Mouse (Mus musculus) spleen, postnatal 36 days (tissue): ENCODE measurements around the gene Frem1.

Source experiments
- DNase-seq, 2 experiments: peaks; one replicate each; pipeline ENCODE4 v3.0.0; 2022; ENCODE audit warnings: low spot score in 2 of 2, mixed read lengths in 1 of 2

Gene Frem1

DNA sequence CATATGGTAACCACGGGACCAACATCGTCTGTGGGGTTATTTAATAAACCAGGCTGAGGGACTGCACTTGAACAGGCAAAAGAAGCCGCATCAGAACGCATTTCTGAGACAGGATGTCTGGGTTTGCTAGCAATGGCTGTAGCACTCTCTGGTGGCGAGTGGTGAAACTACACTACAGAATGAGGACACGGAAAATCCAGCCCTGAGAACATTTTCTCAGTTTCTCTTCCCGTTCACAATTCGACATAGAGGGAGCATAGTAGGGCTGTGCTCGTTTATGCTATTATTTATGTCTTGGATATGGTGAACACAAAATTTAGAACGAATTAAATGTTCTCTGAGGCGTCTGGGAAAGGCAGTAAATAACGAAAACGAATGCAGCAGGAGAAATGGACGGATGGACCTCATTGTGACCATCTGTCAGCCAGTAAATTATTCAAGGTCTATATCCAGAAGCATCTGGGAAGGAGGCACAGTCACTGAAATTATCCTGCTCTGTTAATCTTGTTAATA lies 118.4 kb downstream of the Frem1 start:
- no peak for DNase-seq

DNA sequence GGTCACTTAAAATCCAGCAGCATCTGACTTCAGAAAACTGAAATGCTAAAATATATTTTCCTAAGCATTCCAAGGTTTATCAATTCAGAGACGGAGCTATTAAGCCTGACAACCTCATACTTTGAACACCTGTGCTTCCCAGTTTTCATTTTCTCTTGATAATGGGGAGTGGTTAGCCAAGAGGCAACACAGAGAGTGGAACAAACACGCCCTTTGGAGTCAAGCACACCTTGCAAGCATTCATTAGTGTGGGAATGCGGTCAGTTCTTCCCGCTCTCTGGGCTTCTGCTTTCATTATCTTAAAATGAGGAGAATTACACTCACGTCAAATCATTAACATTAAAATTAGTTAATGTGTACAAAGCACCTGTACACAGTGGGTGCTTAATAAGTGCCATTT lies 122.1 kb downstream of the Frem1 start:
- DNase-seq, result no peak

DNA sequence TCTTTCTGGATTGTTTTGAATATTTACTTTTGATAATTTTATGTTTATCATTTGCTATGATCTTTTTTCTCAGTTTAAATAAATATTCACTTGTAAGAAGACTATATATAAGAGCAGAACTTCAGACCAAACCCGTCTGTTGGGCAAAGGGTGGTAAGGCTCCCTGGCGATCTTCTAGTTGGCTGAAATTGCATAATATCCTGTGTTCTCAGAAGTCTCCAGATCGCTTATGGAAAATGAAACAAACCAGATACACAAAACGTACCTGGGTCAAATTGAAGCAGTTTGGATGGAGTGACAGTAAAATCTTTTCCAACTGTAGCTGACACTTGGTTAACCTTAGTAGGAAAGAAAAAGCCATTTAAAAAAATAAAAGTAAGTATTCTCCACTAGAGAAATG lies 130.2 kb downstream of the Frem1 start:
- DNase-seq, result no peak

DNA sequence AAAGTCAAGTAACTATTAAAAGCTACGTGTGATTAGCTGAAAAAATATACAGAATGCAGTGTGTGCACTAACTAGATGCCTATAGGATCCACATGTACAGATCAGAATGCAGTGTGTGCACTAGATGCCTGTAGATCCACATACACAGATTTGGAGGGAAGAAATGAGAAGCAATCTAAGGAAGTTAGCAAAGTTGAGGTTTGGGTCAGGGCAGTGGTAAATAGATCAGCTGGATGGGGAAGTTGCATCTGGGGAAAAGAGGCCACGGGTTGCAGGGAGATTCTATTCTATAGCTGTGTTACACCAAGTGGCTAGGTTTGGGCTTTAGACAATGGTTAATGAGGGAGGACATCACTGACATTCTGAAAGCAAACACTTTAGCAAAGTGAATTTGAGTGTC lies 133.5 kb downstream of the Frem1 start:
- no peak for DNase-seq

DNA sequence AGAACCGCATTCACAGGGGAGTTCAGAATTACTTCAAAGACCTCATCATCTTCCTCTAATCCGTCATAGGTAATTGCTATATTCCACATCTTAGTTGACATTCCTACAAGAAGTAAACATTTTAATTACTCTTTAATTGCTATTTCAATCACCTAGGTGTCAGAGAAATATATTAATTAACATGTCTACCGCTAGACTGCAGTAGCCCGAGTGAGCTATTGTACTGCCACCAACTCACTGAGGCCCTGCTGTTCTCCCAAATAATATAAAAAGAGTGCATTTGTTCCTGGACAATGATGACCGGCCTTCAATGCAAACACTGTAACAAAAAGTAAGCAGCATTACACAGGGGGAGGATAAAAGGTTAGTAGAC lies 135.5 kb downstream of the Frem1 start:
- DNase-seq, result no peak

DNA sequence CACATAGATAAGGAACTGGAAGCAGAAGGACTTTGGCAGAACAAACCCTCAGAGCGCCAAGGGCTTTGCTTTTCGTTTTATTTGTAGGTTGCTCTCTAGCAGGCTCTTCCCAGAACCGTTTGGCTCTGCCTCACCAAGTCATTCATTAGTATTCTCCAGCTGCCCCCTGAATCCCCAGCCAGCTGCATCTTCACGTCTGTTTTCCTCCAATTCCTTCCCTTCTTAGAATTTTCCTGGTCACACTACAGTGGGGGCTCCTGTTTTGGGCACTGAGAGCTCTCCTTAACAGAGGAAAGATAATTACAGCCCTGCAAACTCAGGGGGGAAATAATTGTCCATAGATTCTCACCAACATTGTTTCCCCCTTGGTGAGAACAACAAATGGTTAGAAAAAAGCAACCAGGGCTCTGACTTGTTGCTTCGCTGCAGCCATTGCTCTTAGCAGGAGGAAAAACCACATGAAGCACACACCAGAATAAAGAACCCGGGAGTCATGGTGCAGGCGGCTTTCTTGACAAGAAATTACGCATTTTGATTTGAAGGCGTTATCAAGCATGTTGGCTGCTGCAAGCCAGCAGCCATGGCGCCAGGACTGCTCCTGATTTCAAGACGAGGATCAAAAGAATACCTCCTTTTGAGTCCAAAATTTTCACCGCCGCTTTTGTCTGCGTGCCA lies 136.0 kb downstream of the Frem1 start:
- no peak for DNase-seq

DNA sequence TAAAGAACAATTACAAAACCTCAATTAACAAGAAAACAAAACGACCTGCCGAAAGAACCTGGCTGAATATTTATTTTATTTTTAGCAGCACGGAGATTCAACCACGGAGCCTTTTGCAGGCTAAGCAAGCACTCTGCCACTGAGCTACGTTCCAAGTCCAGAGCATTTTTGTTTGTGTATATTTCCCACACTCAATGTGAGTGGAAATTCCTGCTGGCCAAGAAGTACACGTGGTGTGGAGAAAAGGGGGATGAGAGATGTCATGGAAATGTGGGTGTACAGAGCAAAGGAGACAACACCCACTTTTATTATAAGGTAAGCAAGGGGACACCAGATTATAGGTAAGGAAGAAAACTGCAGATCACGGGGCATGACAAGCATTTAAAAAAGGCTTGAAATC lies 136.6 kb downstream of the Frem1 start:
- no peak for DNase-seq

DNA sequence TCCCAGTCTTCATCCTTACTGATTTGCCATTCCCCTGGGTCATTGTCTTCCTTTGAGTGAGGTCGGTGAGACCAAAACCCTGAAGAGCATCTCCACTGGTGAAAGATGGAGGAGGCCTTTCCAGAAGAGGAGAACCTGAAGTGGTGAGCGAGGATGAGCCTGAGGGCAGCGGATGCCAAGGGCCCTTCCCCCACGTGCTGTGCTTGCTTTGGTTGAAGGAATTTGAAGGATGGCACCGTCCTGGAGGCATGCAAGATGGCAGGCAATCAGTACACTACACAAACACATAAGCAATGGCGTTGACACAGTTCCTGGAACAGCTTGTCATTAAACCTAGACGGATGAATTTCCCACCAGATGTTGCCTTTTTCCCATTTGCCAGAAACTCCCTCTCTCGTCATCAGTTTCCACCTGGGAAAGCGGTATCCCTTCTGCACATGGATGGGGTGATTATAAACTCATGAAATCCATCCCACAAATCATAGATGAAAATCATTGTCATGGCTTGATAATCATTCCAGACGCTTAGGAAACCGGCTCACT lies 137.5 kb downstream of the Frem1 start:
- DNase-seq, result no peak

DNA sequence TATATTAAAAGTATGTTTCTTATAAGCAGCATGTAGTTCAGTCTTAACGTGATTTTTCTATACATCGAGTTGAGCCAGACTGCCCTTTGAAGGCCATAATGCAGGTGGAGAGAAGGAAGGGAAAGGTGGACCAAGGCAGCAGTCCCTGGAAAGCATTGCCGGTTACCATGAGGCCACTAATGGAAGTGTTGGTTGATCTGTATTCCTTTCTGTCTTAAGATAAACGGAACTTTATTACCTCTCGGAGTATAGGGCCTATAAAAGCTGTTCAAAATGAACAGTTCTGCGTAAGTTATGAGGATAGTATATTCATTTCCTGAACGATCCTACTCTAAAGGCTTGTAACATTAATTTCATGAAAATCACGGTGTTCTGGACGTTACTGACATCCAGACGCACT lies 156.9 kb downstream of the Frem1 start:
- no peak for DNase-seq

DNA sequence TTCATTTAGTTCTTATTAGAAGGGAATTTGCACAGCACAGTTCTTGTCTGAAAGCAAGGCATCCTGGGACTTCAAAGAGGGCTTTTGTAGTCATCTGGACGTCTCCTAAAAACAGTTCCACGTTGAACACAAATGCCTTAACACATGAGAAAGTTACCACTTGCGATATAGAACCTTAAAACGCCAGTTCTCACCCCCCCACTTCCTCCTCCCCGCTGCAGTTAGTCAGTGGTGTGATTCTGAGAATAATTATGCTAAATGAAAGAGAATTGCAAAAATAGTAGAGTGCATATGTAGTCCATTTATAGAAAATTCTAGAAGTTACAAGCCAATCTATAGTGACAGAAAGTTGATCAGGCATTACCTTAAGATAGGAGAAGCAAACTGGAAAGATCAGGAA lies 159.9 kb downstream of the Frem1 start:
- DNase-seq, result no peak

DNA sequence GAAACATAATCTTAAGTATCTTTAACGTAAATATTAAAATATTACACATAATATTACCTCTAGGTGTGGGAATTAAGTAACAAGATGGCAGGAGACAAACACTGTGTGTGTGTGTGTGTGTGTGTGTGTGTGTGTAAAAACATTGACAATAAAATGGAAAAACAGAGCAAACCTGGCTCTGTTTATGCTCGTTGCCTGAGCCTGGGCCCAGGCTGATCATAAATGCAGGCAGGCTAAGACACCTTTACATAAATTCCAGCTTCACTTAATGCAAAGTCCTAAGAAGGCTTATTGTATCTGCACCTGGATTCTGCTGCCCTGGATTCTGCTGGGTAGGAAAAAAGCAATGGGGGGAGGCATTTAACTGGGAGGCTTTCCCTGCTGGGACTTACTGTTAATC lies 160.6 kb downstream of the Frem1 start:
- DNase-seq, result no peak

DNA sequence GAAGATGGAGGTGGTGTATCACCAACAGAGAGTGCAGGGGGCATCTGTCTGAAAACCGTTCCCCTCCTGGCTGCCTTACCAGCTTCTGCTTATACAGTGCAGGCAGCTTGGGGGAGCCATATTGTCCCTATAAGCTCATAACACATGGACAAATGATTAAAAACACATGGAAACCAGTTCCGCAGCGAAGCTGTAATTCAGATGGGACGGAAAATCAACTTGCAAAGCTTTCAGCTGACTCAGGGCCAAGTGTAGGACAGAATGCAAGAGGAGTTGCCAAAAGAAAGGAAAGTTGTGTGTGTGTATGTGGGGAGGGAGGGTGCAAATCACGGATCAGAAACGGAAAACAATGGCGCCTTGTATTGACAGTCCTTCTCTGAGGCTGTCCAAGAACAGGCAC lies 161.1 kb downstream of the Frem1 start:
- DNase-seq, result no peak

DNA sequence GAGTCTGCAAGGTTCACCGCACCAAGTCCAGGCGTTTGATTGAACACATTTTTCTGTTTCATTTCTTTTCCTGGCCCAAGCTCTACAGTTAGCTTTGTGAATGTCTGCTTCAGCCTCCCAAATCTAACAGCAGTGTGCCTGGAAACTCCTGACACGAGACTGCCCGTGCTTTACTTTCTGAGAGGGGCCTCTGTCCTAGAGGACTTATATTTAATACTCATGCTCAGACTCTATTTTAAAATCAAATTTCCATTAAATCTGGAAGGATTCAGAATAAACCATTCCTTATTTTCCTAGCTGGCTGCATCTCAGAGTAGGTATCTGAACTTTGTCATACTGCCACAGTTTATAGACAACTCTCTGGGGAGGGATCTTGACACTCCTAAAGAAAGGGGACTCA lies 161.6 kb downstream of the Frem1 start:
- no peak for DNase-seq

DNA sequence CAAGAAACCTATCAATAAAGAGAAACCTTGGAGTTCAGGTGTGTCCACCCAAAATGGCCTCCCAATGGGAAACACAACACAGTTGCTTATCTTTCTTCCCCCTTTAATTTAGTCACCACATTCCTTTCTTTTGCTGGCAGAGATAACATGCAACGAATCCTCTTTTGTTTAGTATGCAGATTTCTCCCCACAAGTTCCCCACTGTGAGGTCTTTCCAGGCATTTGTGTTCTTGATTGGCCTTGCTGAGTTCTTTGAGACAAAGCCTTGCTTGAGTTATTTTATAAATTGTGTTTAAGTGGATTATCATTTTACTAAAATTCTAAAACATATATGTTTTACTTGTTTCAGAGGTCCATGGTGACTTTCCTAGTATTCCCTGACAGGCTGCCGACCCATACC lies 166.0 kb downstream of the Frem1 start:
- no peak for DNase-seq

DNA sequence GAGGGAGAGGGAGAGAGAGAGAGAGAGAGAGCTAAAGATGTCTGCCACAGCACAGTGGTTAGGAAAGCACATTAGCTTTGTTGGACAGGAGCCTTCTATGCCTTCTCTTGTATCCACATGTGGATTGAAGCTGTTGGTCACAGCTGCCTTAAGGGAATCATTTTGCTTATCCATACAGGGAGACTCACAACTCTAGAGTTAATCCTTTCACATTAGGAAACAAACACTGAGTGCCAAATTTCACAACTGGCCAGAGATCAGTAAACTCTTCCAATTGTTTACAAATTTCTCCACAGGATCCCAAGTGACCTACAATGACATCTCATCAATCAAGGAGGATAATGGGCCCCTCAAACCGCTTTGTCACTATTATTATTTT lies 166.6 kb downstream of the Frem1 start:
- DNase-seq, result no peak

DNA sequence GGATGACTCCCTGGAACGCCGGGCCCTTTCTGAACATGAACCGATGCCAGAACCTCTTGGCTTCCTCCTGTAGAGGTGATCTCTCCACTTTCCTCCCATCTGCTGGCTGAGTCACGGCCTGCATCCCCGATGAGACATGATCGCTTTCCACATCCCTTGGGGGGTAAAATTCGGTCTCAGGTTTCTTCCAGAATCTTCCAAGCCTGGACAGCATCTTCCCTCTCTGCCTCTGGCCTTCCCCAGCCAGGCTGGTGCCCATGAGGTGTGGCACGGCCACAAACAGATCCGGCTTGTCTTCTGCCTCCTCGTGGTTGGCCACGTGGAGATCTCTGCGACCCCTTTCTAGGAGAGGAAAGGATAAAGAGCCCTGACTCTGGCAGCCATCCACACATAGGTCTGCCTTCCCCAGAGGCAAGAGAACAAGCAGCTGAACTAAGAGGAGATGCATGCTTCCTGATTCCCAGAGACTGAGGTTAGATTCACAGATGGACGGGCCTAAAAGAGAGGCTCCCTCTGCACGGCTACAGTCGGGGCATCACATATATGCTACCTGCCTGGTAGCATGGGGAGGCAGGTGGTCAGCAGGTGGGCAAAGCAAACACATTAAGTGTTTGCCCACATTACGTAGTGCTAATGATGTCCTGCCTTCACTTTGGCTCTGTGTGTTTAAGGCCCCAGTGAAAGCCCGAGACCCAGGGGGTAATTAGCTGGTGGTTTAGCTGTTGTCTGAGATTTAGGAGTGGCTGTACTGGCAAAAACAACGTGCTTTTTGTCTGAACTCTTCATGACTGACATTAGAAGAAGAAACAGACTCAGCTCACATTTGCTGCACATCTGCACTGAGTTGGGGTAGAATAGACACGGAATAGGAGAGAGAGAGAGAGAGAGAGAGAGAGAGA lies 167.3 kb downstream of the Frem1 start, which contains the start of gene Cer1:
Cer1 (minus strand) TSS at position 513 of the 899 bp plus-strand sequence.
- DNase-seq, result no peak

DNA sequence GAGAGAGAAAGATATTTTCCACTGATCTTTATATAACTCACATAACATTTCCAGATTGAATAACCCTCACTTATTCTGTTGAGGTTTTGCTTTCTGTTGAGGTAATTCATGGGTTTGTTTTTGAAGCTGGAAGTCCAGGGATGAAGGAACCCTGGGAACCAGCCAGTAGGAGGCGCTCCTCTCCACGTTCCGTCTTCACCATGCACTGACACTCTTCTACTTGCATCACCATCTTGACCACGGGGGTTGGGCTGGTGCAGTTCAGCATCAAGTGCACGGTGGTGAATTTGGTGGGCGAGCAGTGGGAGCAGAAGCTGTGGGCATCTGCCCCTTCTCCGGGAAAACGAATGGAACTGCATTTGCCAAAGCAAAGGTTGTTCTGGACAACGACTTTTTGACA lies 169.6 kb downstream of the Frem1 start:
- DNase-seq, result no peak

DNA sequence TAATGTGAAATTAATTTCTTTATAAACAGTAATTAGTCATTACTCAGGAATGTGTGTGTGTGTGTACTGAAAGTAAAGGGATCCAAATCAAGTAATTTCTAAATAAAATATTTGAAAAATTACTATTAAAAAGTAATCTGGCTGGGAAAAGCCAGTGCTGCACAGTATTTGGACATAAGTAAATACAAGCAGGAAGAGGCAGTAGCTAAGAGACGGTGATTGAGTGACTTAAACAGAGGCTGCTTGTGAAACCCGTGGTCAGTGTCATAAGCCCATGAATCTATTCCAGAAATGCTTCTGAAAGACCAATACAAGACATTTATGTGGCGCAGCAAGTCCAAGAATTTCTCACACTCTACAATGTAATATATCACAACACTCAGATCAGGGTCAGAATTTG lies 170.8 kb downstream of the Frem1 start:
- no peak for DNase-seq

DNA sequence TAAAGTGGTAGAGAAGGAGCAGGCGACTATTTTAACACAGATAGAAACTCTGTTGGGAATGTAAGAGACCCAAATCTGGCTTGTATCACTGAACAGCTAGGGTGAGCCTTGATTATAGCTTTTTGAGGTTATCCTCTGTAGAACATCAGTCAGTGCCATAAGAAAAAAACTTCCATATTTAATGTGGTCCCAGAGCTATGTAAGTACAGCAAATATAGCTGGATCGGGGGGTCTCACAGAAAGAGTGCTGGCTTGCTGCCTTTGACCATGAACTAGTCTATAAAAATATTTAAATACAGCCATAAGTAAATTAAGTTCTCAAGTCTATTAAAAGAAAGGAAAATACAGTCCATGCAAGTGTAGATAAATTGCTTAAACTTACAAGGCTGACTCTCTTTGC lies 171.9 kb downstream of the Frem1 start:
- no peak for DNase-seq

DNA sequence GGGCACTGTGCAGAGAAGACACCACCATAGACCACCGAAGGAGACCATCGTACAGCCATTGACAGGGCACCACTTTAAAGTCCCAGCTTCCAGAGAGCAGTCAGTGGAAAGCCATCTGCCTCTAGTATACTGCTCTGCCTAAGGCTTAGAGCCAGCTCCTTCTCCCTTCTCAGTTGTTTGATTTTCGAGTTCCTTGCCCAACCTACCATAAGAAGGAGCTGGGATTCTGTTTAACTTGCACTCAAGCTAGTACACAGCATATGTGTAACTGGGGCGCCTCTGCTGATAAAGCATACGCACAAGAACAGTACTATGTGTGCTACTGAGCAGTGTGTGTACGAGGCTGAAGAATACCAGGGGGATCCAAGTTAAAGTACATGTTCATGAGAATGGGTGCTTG lies 173.0 kb downstream of the Frem1 start:
- DNase-seq, result no peak

DNA sequence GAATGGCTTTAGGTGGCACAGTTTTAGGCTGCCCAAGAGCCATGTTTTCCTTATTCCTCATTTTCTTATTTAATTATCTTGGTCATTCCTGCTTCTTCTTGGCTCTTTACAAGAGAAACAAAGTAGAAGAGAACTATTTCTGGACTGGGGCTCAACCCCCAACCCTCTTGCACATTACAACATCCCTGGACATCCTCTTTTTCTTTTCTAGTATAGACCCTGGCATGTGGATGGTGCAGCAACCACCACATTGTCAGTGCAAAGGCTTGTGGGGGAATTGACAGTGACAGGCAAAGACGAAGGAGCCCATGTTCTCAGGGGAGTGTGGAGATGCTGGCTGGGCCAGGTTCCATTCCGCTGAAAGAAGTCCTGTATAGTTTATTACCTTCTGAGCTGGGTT lies 175.5 kb downstream of the Frem1 start:
- no peak for DNase-seq

DNA sequence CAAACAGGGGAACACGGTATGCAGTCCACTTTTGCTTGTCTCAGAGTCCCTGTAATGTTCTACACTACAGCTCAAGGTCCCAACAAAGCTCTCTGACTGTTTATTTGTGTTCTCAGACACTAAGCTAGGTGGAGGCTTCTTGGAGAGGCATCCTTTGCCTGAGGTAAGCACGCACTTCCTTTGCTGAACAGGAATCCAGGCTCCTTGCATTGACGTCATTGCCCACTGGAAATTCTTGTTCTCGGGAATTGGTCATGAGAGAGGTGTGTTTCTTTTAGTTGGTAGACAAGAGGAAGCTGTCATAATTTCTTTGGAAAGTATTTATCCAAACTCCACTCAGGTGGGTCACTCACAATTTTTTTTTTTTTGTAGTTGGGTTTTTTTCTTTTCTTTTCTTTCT lies 176.6 kb downstream of the Frem1 start:
- DNase-seq, result no peak

DNA sequence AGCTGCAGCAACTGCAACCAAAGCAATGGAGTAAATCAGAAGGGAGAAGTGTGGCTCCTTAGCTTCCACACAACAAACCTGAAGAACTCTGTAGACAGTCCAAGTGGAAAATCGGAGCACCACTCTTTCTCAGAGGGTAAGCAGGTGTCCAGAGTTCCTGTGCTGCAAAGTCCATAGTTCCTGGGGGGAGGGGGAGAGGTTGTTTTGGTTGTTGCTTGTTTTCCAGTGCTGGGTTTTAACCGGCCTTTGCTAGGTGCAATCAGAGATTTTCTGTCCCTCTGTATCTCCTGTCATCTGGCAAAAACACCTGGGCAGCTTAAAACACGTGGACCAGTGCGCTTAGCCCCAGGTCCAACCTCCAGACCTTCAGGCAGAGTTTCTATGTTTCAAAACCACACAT lies 177.3 kb downstream of the Frem1 start:
- DNase-seq, result no peak
